Mouse (Mus musculus): ENCODE results near the gene Mbd3.

DNA sequence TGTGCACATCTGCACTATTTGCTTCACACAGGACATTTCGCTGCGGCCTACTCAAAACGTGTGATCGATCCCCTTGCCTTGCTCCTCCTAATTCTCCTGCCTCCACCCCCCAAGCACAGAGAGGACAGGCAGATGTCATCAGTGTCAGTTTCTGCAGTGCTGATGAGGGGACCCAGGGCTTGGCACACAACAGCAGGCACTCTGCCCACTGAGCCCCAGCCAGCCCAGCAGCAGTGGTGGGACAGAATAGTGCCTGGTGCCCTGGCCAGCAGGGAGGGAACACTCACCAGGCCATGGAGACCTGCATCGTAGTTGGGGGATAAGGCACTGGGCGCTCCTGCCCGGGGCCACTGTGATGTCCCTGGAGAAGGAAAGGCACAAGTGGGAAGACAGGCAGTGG, 16.2 kb upstream of the Mbd3 start:
- TF ChIP-seq POLR2A (IDR thresholded peaks at IDR 0.05; ENCODE audit: borderline replicate concordance, insufficient read depth, low read length) (no peak), CTCF (IDR thresholded peaks at IDR 0.05; ENCODE audit: borderline replicate concordance, insufficient read depth, low read depth, low read length) (no peak)
